In the genomic region with DNA sequence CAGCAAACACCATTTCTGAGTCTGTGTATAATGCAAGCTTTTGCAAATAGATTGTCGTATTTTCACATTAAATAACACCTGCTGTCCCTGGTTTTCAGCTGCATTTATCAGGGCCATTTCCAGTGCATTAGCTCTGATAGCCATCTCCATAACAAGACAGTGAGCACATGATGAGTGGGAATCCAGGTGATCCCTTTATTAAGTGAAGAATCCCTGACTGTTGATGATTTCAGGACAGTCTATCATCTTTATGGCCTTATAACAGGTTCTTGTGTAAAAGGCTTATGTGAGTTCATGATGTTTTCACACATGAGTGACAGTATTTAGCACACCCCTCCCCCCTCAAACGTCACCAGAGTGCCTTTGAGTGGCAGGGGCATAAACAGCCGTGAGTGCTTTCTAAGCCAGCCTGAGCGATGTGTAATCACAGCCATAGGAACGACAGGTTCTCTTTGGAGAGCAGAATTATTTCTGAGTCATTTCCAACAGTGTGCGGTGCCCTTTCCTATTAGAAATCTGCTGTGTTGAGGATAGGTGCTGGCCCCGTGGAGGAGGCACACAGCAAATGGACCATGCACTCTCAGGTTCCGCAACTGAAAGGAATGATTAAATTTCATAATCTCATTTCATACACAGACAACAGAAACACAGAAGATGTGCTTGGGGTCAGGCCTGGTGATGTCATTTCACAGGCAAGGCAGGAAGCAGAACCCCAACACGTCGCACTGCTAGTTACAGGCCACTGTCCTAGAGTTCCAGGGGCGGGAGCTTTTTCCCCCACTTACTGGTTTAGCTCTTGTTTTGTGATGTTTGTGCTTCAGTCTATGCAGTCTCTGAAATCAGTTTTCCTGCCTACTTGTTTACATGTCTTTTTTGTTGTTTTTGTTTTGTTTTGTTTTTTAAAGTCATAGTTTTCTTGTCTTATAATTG, we compare ENCODE assay signal across 20 mouse cellular contexts. TPM values are rescaled to one million over a fixed set of nuclear protein-coding genes. Genes with fewer than 3 reads are reported as not detected.
A peak's percentile ranks its signal among the peaks of the same experiment; 100 is the strongest.
DNase-seq lines count a peak whose midpoint lies in the region; ATAC-seq and TF ChIP-seq lines count a peak whose summit lies in the region.
"Had no signal": no experiment of that assay in that cellular context is flagged by ENCODE, and none has a peak within 500 bp of the region (broad histone marks: within the 10 kb centered on the region; RNA-seq: fewer than 3 reads in every experiment).

No protein-coding gene starts in this region.

- TF ChIP-seq CTCF in forebrain, postnatal 0 days (IDR thresholded peaks at IDR 0.05; ENCODE audit: low read depth): no peak

- no peaks in the 10 kb centered on the region for H3K27me3 ChIP-seq in midbrain, embryonic 11.5 days (ENCODE audit: control insufficient read depth, insufficient read depth, low read length)
- no peaks in the 10 kb centered on the region for H3K27me3 ChIP-seq in midbrain, embryonic 10.5 days (ENCODE audit: low read depth, poor library complexity, severe bottlenecking)
- no peaks in the 10 kb centered on the region for H3K27me3 ChIP-seq in forebrain, postnatal 0 days (ENCODE audit: insufficient read depth, low read length)
- H3K27me3 ChIP-seq: embryonic facial prominence, embryonic 13.5 days; heart, embryonic 12.5 days; limb, embryonic 15.5 days had no signal

- no peaks in the 10 kb centered on the region for H3K9me3 ChIP-seq in midbrain, embryonic 11.5 days (ENCODE audit: control insufficient read depth, low read length)
- H3K9me3 ChIP-seq in midbrain, embryonic 10.5 days (replicated peaks): no peaks in the 10 kb centered on the region
- H3K9me3 ChIP-seq in forebrain, postnatal 0 days (ENCODE audit: low read length): no peaks in the 10 kb centered on the region
- H3K9me3 ChIP-seq: embryonic facial prominence, embryonic 13.5 days; limb, embryonic 15.5 days had no signal

- no peak overlapping the region for H3K9ac ChIP-seq in midbrain, embryonic 11.5 days (ENCODE audit: low read length)
- no peak overlapping the region for H3K9ac ChIP-seq in forebrain, postnatal 0 days
- H3K9ac ChIP-seq: embryonic facial prominence, embryonic 13.5 days; heart, embryonic 12.5 days; limb, embryonic 15.5 days; liver, postnatal 0 days had no signal

- DNase-seq in midbrain, embryonic 11.5 days (ENCODE audit: low spot score, missing footprints): no peak
- no peak for DNase-seq in midbrain, embryonic 10.5 days (ENCODE audit: low spot score)
- peak; percentile 18 for DNase-seq in forebrain, postnatal 0 days
- DNase-seq in mesoderm, embryonic 11.5 days (ENCODE audit: low read depth, low spot score): peak; percentile 6
- DNase-seq in embryo, embryonic 11 days: no peak
- DNase-seq in urinary bladder, postnatal 36 days (ENCODE audit: low spot score in 2 of 2): no peak
- no peak for DNase-seq in thymus, postnatal 10 days (ENCODE audit: low spot score in 2 of 2)
- DNase-seq: adrenal gland, postnatal 25 days; cerebellum, adult 11-12 months; gastrocnemius, postnatal 14 days; heart, postnatal 4 days; kidney, adult 18-20 months; kidney, postnatal 14 days; liver, postnatal 0 days had no signal

- H3K4me1 ChIP-seq in midbrain, embryonic 11.5 days (ENCODE audit: control insufficient read depth, insufficient read depth, low read length): no peaks in the 10 kb centered on the region
- H3K4me1 ChIP-seq in midbrain, embryonic 10.5 days: no peaks in the 10 kb centered on the region
- no peaks in the 10 kb centered on the region for H3K4me1 ChIP-seq in forebrain, postnatal 0 days (ENCODE audit: insufficient read depth)
- H3K4me1 ChIP-seq: embryonic facial prominence, embryonic 13.5 days; heart, embryonic 12.5 days; limb, embryonic 15.5 days had no signal

- 0 out of 2 replicates have a peak, but pooled peaks have one; percentile 33 for ATAC-seq in midbrain, embryonic 11.5 days (ENCODE audit: low FRiP score)
- ATAC-seq in forebrain, postnatal 0 days: peak; percentile 71; the same call in 1 of the 2 replicates
- ATAC-seq: CD4-positive, CD25-positive, alpha-beta regulatory T cell, adult 4 months; liver, postnatal 0 days had no signal

- H3K27ac ChIP-seq in midbrain, embryonic 11.5 days (ENCODE audit: low read depth, low read length): no peak overlapping the region
- H3K27ac ChIP-seq in midbrain, embryonic 10.5 days (replicated peaks): no peak overlapping the region
- no peak overlapping the region for H3K27ac ChIP-seq in forebrain, postnatal 0 days (ENCODE audit: low read depth, low read length)
- H3K27ac ChIP-seq: embryonic facial prominence, embryonic 13.5 days; limb, embryonic 15.5 days; macrophage had no signal

- 76% methylated on average over 11 of the region's 11 CpGs for WGBS in midbrain, embryonic 11.5 days
- WGBS in midbrain, embryonic 10.5 days: 81% methylated on average over 11 of the region's 11 CpGs
- 55% methylated on average over 11 of the region's 11 CpGs for WGBS in forebrain, postnatal 0 days

- no peaks in the 10 kb centered on the region for H3K36me3 ChIP-seq in midbrain, embryonic 11.5 days (ENCODE audit: control insufficient read depth, insufficient read depth, low read length)
- no peaks in the 10 kb centered on the region for H3K36me3 ChIP-seq in midbrain, embryonic 10.5 days
- no peaks in the 10 kb centered on the region for H3K36me3 ChIP-seq in forebrain, postnatal 0 days (ENCODE audit: insufficient read depth)
- H3K36me3 ChIP-seq: embryonic facial prominence, embryonic 13.5 days; heart, embryonic 12.5 days; limb, embryonic 15.5 days had no signal

- H3K4me3 ChIP-seq in midbrain, embryonic 11.5 days (ENCODE audit: low read depth, low read length): no peak overlapping the region
- H3K4me3 ChIP-seq in midbrain, embryonic 10.5 days: no peak overlapping the region
- H3K4me3 ChIP-seq in forebrain, postnatal 0 days (ENCODE audit: low read depth, low read length): no peak overlapping the region
- H3K4me3 ChIP-seq: embryonic facial prominence, embryonic 13.5 days; heart, embryonic 12.5 days; limb, embryonic 15.5 days; myocyte had no signal

- no peak overlapping the region for H3K4me2 ChIP-seq in midbrain, embryonic 11.5 days
- no peak overlapping the region for H3K4me2 ChIP-seq in forebrain, postnatal 0 days (ENCODE audit: low read depth)
- H3K4me2 ChIP-seq: embryonic facial prominence, embryonic 13.5 days; heart, embryonic 12.5 days; limb, embryonic 15.5 days had no signal

RNA-seq across cellular contexts. Expression of gene Slc7a14, which starts 18.2 kb away (rescaled TPM):
- polyA plus RNA-seq in midbrain, embryonic 11.5 days (2014; fragmentation: Nextera tagmentation; extraction: Ambion mirVana): 0.43 and 0.44 TPM in 2 replicates
- 0.39 and 0.53 TPM in 2 replicates for polyA plus RNA-seq in midbrain, embryonic 10.5 days (2016; fragmentation: Nextera tagmentation; extraction: Ambion mirVana)
- 12.7 and 20.3 TPM in 2 replicates for total RNA-seq in forebrain, postnatal 0 days (2014; rRNA removed)
- polyA plus RNA-seq in forebrain, postnatal 0 days (2015; fragmentation: Nextera tagmentation; extraction: Ambion mirVana): 3.2 and 5.7 TPM in 2 replicates
- polyA plus RNA-seq: CD4-positive, CD25-positive, alpha-beta regulatory T cell, adult 4 months; macrophage; myocyte had no signal

Comparison
In these comparisons a context has a peak if more than half of its experiments do, and no peak if none do; other contexts are left out.
1. DNase-seq: peak in forebrain, postnatal 0 days (single experiment) and mesoderm, embryonic 11.5 days (single experiment); none in midbrain, embryonic 11.5 days (single experiment), midbrain, embryonic 10.5 days (single experiment), embryo, embryonic 11 days (single experiment), urinary bladder, postnatal 36 days (0 of 2) and thymus, postnatal 10 days (0 of 2).